Mouse (Mus musculus) frontal cortex, postnatal 10 days (tissue): ENCODE data around the gene Dnah10.

Experiments
- DNase-seq, 2 experiments: peaks; one replicate each; pipeline ENCODE4 v3.0.0; 2022; ENCODE audit warnings: low spot score in 2 of 2, mixed read lengths in 1 of 2

The Dnah10 gene

DNA sequence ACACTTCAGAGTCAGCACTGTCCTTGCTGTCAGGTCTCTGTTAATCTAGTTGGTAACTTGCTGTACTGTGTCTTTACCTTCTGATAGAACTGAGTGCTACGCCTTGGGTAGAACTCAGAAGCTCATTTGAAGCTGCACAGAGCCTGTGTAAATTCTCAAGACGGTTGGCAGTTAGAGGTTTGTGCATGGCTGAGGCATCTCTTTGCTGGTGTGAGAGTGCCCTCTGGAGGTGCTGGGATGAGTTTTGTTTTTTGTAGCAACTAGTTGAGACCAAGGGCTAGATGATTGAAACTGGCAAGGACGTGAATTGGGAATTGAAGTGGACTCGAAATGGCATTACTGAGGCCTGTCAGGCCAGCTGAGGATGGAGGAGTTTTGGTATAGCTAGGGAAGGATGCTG is 144.1 kb downstream of the Dnah10 start:
- peak; percentile 48 to 61 for DNase-seq

DNA sequence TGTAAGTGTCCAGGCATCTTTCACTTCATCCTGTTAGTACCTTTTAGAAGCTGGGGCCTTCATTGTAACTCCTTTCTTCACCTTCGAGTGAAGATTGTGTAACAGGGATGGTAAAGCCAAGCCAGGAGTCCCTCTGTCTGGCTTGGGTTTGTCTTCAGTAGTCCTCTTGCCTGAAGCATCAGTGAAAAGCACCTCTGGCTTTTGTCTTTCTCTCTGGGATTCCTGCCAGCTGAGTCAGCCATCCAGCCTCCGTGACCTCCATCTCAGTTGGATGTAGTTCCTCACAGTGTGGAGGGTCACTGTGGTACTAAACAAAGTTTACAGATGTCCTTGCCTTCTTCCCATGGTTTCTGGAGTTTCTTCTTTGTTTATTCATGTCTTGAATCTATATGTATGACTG is 147.1 kb downstream of the Dnah10 start:
- no peak for DNase-seq

DNA sequence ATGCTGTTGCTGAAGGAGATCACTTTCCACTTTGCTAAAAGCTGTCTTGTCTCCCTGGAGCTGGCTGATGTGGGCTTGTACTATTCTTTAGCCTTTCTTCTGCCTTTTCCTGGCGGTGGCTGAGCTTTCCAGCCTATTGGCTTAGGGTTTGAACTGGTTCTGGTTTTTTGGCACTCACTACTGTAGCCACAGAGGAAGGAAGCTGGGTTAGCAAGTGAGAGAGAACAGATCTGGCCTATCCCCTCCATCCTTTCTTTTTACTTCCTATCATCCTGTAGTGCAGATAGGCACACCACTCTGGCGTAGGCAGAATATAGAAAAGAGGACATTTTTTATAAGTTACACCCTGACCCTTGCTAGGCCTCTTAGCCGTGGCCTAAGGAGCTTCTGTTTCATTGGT is 148.2 kb downstream of the Dnah10 start:
- no peak for DNase-seq

DNA sequence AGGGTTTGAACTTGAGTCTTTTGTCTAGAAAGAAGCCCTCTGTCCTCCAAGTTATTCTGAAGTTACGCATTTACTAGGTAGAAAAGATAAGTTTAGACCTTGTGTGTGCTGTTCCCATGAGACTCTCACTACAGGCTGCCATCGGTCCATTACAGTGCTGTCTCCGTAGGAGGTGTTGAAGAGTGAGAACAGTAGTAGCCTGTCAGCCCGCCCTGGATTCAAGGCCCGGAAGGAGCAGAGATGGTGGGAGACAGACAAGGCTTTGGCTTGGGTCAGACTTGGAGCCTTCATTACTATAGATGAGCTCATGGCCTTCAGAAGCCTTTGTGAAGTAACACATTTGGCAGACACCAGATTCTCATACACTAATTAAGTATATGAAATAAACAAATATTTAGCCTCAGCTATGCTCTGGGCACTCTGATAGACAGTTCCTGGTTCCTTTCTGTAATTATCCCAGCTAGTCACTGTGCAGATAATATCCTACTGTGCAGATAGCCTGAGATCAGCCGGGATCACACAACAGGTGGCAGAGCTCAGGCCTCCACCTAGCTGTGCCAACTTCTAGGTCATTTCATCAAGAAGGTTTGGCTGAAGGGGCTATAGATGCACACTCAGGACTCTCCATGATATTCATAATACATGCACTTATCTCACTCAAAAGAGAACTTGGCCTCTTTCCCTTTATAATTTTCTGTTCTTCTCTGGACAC is 149.2 kb downstream of the Dnah10 start:
- DNase-seq = no peak

DNA sequence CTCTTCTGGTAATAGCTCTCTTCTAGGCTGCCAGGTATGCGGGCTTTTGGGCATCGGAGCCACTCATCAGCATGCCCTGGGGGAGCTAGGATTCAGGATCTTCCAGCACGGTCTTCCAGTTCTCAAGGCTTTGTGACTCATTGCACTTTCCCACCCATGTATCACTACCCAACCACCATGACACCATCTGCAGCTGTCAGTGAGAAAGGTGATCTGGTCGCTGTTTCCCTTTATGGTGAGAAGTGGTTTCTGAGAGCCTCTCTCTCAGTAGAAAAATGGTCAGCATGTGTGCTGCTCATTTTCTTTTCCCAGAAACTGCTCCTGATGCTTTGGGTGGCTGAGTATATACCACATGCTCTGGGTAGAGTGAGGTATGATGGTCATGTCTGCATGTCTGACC is 154.4 kb downstream of the Dnah10 start:
- no peak for DNase-seq

DNA sequence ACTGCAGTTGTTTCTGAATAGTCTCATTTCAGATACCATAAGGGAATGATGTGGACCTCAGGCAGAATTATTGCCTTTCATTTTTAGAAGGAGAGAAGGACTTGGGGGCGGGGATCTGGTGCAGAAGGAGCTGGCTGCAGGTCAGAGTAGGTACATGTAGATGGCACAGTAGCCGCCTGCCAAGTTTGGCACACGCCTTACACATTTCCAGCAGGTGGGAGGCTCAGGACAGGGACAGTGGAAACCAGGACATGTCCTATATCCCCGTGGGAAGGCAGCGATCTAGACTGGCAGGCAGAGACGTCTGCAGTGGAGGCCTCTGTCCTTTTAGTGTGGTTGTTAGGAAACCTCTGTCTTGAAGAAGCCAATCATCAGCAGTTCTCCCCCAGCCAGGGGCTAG is 154.9 kb downstream of the Dnah10 start:
- no peak for DNase-seq

DNA sequence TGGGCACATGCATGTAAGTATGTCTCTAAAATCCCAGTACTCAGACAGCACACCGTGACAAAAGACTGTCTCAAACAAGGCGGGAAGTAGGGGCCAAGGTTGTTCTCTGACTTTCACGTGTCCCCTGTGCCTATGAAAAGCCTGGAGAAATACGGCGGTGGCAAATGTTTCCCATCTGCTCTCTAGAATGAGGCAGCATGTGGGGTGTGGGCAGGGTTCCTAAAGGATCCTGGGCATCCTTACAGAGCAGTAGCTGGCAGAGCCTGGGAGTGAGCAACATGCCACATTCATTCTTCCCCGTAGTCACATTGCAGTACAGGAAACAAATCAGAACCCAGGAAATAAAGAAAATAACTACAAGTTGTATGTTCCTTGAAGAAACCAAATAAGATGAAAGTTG is 159.0 kb downstream of the Dnah10 start:
- DNase-seq = peak; percentile 32 to 44
